Mouse (Mus musculus) ES-E14 (cell line): ENCODE measurements around the gene Pon3. TPM values are rescaled to one million over a fixed set of nuclear protein-coding genes. Genes with fewer than 3 reads are reported as not detected.
"Not testable (repeated sequence)": the region's sequence is repeated elsewhere in the genome, so short reads cannot be mapped to it uniquely, and the experiment has no call there.

ENCODE experiments used
- DNase-seq: peaks from one replicate; pipeline ENCODE4 v3.0.0-alpha.2; 2013; ENCODE audit warnings: low read depth, low spot score
- H3K27ac ChIP-seq: 2 replicates; pipeline ENCODE4 v1.5.1; 2012; ENCODE audit warnings: low read depth, mild to moderate bottlenecking, low read length, moderate library complexity, mixed read lengths; ENCODE audit not compliant: poor library complexity, insufficient read depth, severe bottlenecking
- H3K36me3 ChIP-seq: 2 replicates; pipeline ENCODE4 v1.6.1; 2012; ENCODE audit warnings: mild to moderate bottlenecking, low read length, moderate library complexity, mixed read lengths; ENCODE audit not compliant: control insufficient read depth, poor library complexity, insufficient read depth, severe bottlenecking
- H3K4me1 ChIP-seq, 2 experiments: fragments of 150-350 bp in 1 of 2; sonication (generic) in 1 of 2; 2 replicates each; pipeline ENCODE4 v1.6.1; 2012; ENCODE audit warnings: low read length in 2 of 2, mild to moderate bottlenecking in 1 of 2, mixed read lengths in 1 of 2; ENCODE audit not compliant: control insufficient read depth in 2 of 2, insufficient read depth in 2 of 2, poor library complexity in 1 of 2
- H3K4me3 ChIP-seq, 2 experiments: fragments of 150-350 bp in 1 of 2; sonication (generic) in 1 of 2; 2 replicates each; pipeline ENCODE4 v1.5.1; 2012; ENCODE audit warnings: low read length in 2 of 2, low read depth in 1 of 2, mild to moderate bottlenecking in 1 of 2, mixed read lengths in 1 of 2; ENCODE audit not compliant: insufficient read depth in 1 of 2, poor library complexity in 1 of 2, severe bottlenecking in 1 of 2
- H3K9ac ChIP-seq: 2 replicates; pipeline ENCODE4 v1.6.1; 2012; ENCODE audit warnings: low read depth, mild to moderate bottlenecking, low read length, mixed read lengths; ENCODE audit not compliant: poor library complexity, insufficient read depth, severe bottlenecking
- H3K9me3 ChIP-seq: fragments of 150-350 bp; sonication (generic); 2 replicates; pipeline ENCODE4 v1.6.1; 2012; ENCODE audit warnings: low read depth, mild to moderate bottlenecking, low read length; ENCODE audit not compliant: control insufficient read depth, insufficient read depth
- CHD2 ChIP-seq: IDR thresholded peaks from 2 replicates; pipeline ENCODE4 v1.6.1; 2014; ENCODE audit warnings: mild to moderate bottlenecking, low read depth, low read length, inconsistent platforms
- HCFC1 ChIP-seq: IDR thresholded peaks from 2 replicates; pipeline ENCODE4 v1.6.1; 2012; ENCODE audit warnings: low read length, inconsistent platforms, borderline replicate concordance; ENCODE audit not compliant: insufficient read depth
- MAFK ChIP-seq: IDR thresholded peaks from 2 replicates; pipeline ENCODE4 v1.6.1; 2014; ENCODE audit warnings: mild to moderate bottlenecking, low read depth, low read length, inconsistent platforms; ENCODE audit not compliant: insufficient read depth
- ZC3H11A ChIP-seq: IDR thresholded peaks from 2 replicates; pipeline ENCODE4 v1.6.1; 2012; ENCODE audit warnings: low read depth, mild to moderate bottlenecking, inconsistent platforms, low read length, borderline replicate concordance
- ZNF384 ChIP-seq: IDR thresholded peaks from 2 replicates; pipeline ENCODE4 v1.6.1; 2012; ENCODE audit warnings: low read depth, low read length, inconsistent platforms
- in situ Hi-C, 2 experiments: fragments of 600-800 bp; cut with MboI; formaldehyde crosslinking; loops; one replicate each; pipeline ENCODE4 v1.15.1; 2025; ENCODE audit warnings: low sequenced_read_pairs in 2 of 2, inconsistent platforms in 1 of 2; ENCODE audit not compliant: unreplicated experiment in 2 of 2
- total RNA-seq: library from RNA; depleted of rRNA; stranded (reverse); fragments of 300-350 nt; gene quantifications from 2 replicates; pipeline ENCODE4 v1.2.3, GENCODE M21; 2012

Gene Pon3
- total RNA-seq, 1 experiment: 2.3 TPM

- TF ChIP-seq ZC3H11A (no peak), CHD2 (no peak), HCFC1 (no peak), ZNF384 (no peak), MAFK (no peak)
- DNase-seq: no peak
- Histone ChIP-seq H3K9me3 (no peaks in the 10 kb centered on the region), H3K4me1 (no peaks in the 10 kb centered on the region), H3K9ac (no peak overlapping the region), H3K36me3 (no peaks in the 10 kb centered on the region), H3K4me3 (no peak overlapping the region), H3K27ac (no peak overlapping the region)
- in situ Hi-C loops: no loop called here
Measured at GRCm38 (mm10) chr6:5233812-5234211, 22.3 kb downstream of the Pon3 start.

GRCm38 (mm10) chr6:5232022-5232421 is 24.1 kb downstream of the Pon3 start:
- no peaks in the 10 kb centered on the region for H3K36me3 ChIP-seq
- H3K27ac ChIP-seq: no peak overlapping the region

GRCm38 (mm10) chr6:5230261-5230660 is 25.8 kb downstream of the Pon3 start:
- H3K9me3 ChIP-seq: no peaks in the 10 kb centered on the region
- no peaks in the 10 kb centered on the region for H3K4me1 ChIP-seq
- TF ChIP-seq ZC3H11A (no peak), ZNF384 (no peak), HCFC1 (no peak)
- in situ Hi-C loops: no loop called here
- H3K4me3 ChIP-seq: no peak overlapping the region
- no peak overlapping the region for H3K9ac ChIP-seq
- DNase-seq: no peak
- no peak overlapping the region for H3K27ac ChIP-seq
- H3K36me3 ChIP-seq: no peaks in the 10 kb centered on the region

More at GRCm38 (mm10) chr6:5232022-5232421, 24.1 kb downstream of the Pon3 start:
- in situ Hi-C loops: no loop called here
- no peaks in the 10 kb centered on the region for H3K9me3 ChIP-seq
- no peaks in the 10 kb centered on the region for H3K4me1 ChIP-seq
- no peak overlapping the region for H3K9ac ChIP-seq
- TF ChIP-seq CHD2 (no peak), ZNF384 (no peak), MAFK (no peak), ZC3H11A (no peak), HCFC1 (no peak)
- DNase-seq: no peak
- H3K4me3 ChIP-seq: no peak overlapping the region

GRCm38 (mm10) chr6:5223551-5223950 is 32.5 kb downstream of the Pon3 start:
- H3K4me1 ChIP-seq, H3K4me3 ChIP-seq, H3K9me3 ChIP-seq, in situ Hi-C loops, H3K27ac ChIP-seq, H3K9ac ChIP-seq, DNase-seq, H3K36me3 ChIP-seq: not testable (repeated sequence)

GRCm38 (mm10) chr6:5222080-5222479 is 34.0 kb downstream of the Pon3 start:
- DNase-seq: no peak
- Histone ChIP-seq H3K36me3 (no peaks in the 10 kb centered on the region), H3K9me3 (no peaks in the 10 kb centered on the region), H3K27ac (no peak overlapping the region), H3K4me1 (peaks cover 0 to 2% of the 10 kb centered on the region in 2 experiments; a peak in 1 of 4 replicates), H3K4me3 (no peak overlapping the region), H3K9ac (no peak overlapping the region)
- TF ChIP-seq HCFC1 (no peak), ZC3H11A (no peak), ZNF384 (no peak), MAFK (no peak), CHD2 (no peak)
- in situ Hi-C loops: no loop called here
